Mouse (Mus musculus): ENCODE results near the gene Cdkl2. TPM values are rescaled to one million over a fixed set of nuclear protein-coding genes. Genes with fewer than 3 reads are reported as not detected.

The Cdkl2 gene
- polyA plus RNA-seq, 1 experiment from 2014 or later: 4.0 TPM

- ATAC-seq (ENCODE audit: low FRiP score, low TSS enrichment) (no peak), DNase-seq (ENCODE audit: low spot score) (no peak)
- TF ChIP-seq CTCF (IDR thresholded peaks at IDR 0.05; ENCODE audit: low read depth) (no peak), EP300 (optimal IDR thresholded peaks at IDR 0.05) (no peak)
- H3K9me3 ChIP-seq (ENCODE audit: control insufficient read depth, low read length): no peaks in the 10 kb centered on the region
- no peak overlapping the region for H3K4me2 ChIP-seq (replicated peaks; ENCODE audit: low read depth)
- no peaks in the 10 kb centered on the region for H3K36me3 ChIP-seq (ENCODE audit: control insufficient read depth, insufficient read depth, low read length)
- no peak overlapping the region for H3K9ac ChIP-seq (ENCODE audit: low read length)
- no peaks in the 10 kb centered on the region for H3K4me1 ChIP-seq (replicated peaks; ENCODE audit: control insufficient read depth, insufficient read depth)
- no peak overlapping the region for H3K27ac ChIP-seq (replicated peaks)
- WGBS: 55% methylated on average over 7 of the region's 7 CpGs
- H3K27me3 ChIP-seq (ENCODE audit: control insufficient read depth, insufficient read depth, low read length): no peaks in the 10 kb centered on the region
- H3K4me3 ChIP-seq (ENCODE audit: low read depth, low read length): no peak overlapping the region
Observed at GRCm38 (mm10) chr5:92011756-92012155, 31.9 kb downstream of the Cdkl2 start.

DNA sequence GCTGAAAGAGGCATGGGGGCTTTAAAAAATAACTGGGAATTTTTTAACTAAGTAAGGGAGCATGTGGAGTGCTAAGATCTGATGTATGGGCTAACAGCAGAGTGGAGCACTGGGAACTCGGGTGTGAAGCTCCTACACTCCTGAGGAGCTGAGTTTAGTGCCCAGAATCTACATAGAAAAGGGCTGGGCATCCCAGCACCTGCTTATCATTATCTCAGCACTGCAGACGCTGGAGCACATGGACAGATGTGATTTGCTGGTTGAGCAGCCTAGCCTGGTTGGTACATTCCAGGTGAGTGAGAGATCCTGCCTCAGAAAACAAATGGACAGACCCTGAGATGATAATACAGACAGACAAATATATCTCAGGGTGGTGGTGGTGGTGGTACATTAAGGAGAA, 33.9 kb downstream of the Cdkl2 start:
- WGBS: 36% methylated on average over 2 of the region's 2 CpGs

DNA sequence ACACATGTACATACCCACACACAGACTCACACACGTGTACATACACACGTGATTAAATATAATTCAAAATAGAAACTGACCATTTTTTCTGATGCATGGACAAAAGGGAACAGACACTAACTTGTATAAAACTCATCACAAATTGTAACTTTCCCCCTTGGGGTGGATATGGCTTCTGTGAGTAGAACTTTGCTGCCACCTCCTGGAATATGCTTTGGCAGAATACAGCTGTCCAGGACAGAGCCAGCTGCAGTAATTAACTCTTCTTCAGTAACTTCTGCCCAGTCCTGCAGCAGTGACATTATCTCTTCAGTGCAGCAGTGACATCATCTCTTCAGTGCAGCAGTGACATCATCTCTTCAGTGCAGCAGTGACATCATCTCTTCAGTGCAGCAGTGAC, 40.7 kb downstream of the Cdkl2 start:
- Histone ChIP-seq H3K9ac (ENCODE audit: low read length) (no peak overlapping the region), H3K9me3 (ENCODE audit: control insufficient read depth, low read length) (no peaks in the 10 kb centered on the region), H3K4me3 (ENCODE audit: low read depth, low read length) (no peak overlapping the region), H3K4me1 (replicated peaks; ENCODE audit: control insufficient read depth, insufficient read depth) (no peaks in the 10 kb centered on the region), H3K27ac (replicated peaks) (no peak overlapping the region), H3K36me3 (ENCODE audit: control insufficient read depth, insufficient read depth, low read length) (no peaks in the 10 kb centered on the region), H3K27me3 (ENCODE audit: control insufficient read depth, insufficient read depth, low read length) (no peaks in the 10 kb centered on the region), H3K4me2 (replicated peaks; ENCODE audit: low read depth) (no peak overlapping the region)
- 69% methylated on average over 2 of the region's 2 CpGs for WGBS
- DNase-seq (ENCODE audit: low spot score): no peak
- no peak for ATAC-seq (ENCODE audit: low FRiP score, low TSS enrichment)
- no peak for TF ChIP-seq EP300 (optimal IDR thresholded peaks at IDR 0.05)
- peak; percentile 84 for TF ChIP-seq CTCF (IDR thresholded peaks at IDR 0.05; ENCODE audit: low read depth)

More for the DNA sequence above, 33.9 kb downstream of the Cdkl2 start:
- Histone ChIP-seq H3K4me3 (ENCODE audit: low read depth, low read length) (no peak overlapping the region), H3K36me3 (ENCODE audit: control insufficient read depth, insufficient read depth, low read length) (no peaks in the 10 kb centered on the region), H3K27me3 (ENCODE audit: control insufficient read depth, insufficient read depth, low read length) (no peaks in the 10 kb centered on the region), H3K9me3 (ENCODE audit: control insufficient read depth, low read length) (no peaks in the 10 kb centered on the region), H3K4me1 (replicated peaks; ENCODE audit: control insufficient read depth, insufficient read depth) (no peaks in the 10 kb centered on the region), H3K4me2 (replicated peaks; ENCODE audit: low read depth) (no peak overlapping the region), H3K27ac (replicated peaks) (no peak overlapping the region), H3K9ac (ENCODE audit: low read length) (no peak overlapping the region)
- no peak for TF ChIP-seq EP300 (optimal IDR thresholded peaks at IDR 0.05)
- TF ChIP-seq CTCF (IDR thresholded peaks at IDR 0.05; ENCODE audit: low read depth): no peak
- DNase-seq (ENCODE audit: low spot score) (no peak), ATAC-seq (ENCODE audit: low FRiP score, low TSS enrichment) (no peak)

DNA sequence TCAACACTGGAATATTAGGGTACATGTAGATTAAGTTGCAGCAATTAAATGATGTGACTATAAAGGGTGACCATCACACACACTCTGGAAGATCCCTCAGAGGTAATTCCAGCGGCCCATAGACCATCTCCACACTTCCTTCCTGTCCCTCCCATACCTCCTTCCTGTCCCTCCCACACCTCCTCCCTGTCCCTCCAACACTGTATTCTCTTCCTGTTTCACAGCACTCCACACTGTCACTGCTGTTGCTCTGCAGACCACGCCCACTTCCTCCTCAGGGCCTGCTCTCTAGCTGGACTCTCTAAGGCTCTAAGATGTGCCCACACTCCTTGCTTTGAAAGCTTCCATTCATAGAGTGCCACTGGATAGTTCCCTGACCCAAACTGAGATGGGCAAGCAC, 42.9 kb downstream of the Cdkl2 start:
- Histone ChIP-seq H3K9ac (ENCODE audit: low read length) (no peak overlapping the region), H3K9me3 (ENCODE audit: control insufficient read depth, low read length) (no peaks in the 10 kb centered on the region), H3K4me1 (replicated peaks; ENCODE audit: control insufficient read depth, insufficient read depth) (no peaks in the 10 kb centered on the region), H3K27me3 (ENCODE audit: control insufficient read depth, insufficient read depth, low read length) (no peaks in the 10 kb centered on the region), H3K36me3 (ENCODE audit: control insufficient read depth, insufficient read depth, low read length) (no peaks in the 10 kb centered on the region), H3K27ac (replicated peaks) (no peak overlapping the region), H3K4me3 (ENCODE audit: low read depth, low read length) (no peak overlapping the region), H3K4me2 (replicated peaks; ENCODE audit: low read depth) (no peak overlapping the region)
- TF ChIP-seq CTCF (IDR thresholded peaks at IDR 0.05; ENCODE audit: low read depth) (no peak), EP300 (optimal IDR thresholded peaks at IDR 0.05) (no peak)
- 63% methylated on average over 2 of the region's 2 CpGs for WGBS
- no peak for ATAC-seq (ENCODE audit: low FRiP score, low TSS enrichment)
- DNase-seq (ENCODE audit: low spot score): no peak

GRCm38 (mm10) chr5:91994546-91994945, 49.1 kb downstream of the Cdkl2 start:
- no peaks in the 10 kb centered on the region for H3K4me1 ChIP-seq (replicated peaks; ENCODE audit: control insufficient read depth, insufficient read depth)
- WGBS: 61% methylated on average over 13 of the region's 13 CpGs
- ATAC-seq (ENCODE audit: low FRiP score, low TSS enrichment): no peak

DNA sequence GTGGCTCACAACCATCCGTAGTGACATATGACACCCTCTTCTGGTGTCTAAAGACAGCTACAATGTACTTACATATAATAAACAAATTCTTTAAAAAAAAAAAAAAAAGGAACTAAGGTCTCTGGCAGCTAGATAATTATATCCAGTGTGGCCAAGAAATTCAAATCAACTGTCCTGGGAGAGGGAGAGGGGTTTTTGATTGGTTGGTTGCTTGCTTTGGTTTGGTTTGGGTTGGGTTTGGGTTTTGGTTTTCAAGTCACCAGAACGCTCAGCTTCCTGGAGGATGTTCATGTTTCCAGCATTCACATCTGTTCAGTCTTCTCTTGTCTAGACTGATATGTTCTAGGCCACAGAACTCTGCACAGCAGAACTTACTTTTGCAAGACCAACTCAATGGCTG, 50.6 kb downstream of the Cdkl2 start:
- no peak overlapping the region for H3K9ac ChIP-seq (ENCODE audit: low read length)
- ATAC-seq (ENCODE audit: low FRiP score, low TSS enrichment) (no peak), DNase-seq (ENCODE audit: low spot score) (no peak)
- H3K27me3 ChIP-seq (ENCODE audit: control insufficient read depth, insufficient read depth, low read length): no peaks in the 10 kb centered on the region
- H3K27ac ChIP-seq (replicated peaks): no peak overlapping the region
- H3K9me3 ChIP-seq (ENCODE audit: control insufficient read depth, low read length): no peaks in the 10 kb centered on the region
- no peaks in the 10 kb centered on the region for H3K36me3 ChIP-seq (ENCODE audit: control insufficient read depth, insufficient read depth, low read length)
- no peaks in the 10 kb centered on the region for H3K4me1 ChIP-seq (replicated peaks; ENCODE audit: control insufficient read depth, insufficient read depth)
- TF ChIP-seq EP300 (optimal IDR thresholded peaks at IDR 0.05): no peak
- TF ChIP-seq CTCF (IDR thresholded peaks at IDR 0.05; ENCODE audit: low read depth): no peak
- 84% methylated on average over 2 of the region's 2 CpGs for WGBS
- H3K4me2 ChIP-seq (replicated peaks; ENCODE audit: low read depth): no peak overlapping the region
- H3K4me3 ChIP-seq (ENCODE audit: low read depth, low read length): no peak overlapping the region

More at GRCm38 (mm10) chr5:91994546-91994945, 49.1 kb downstream of the Cdkl2 start:
- no peak for DNase-seq (ENCODE audit: low spot score)
- Histone ChIP-seq H3K9ac (ENCODE audit: low read length) (no peak overlapping the region), H3K4me3 (ENCODE audit: low read depth, low read length) (no peak overlapping the region), H3K36me3 (ENCODE audit: control insufficient read depth, insufficient read depth, low read length) (no peaks in the 10 kb centered on the region), H3K27me3 (ENCODE audit: control insufficient read depth, insufficient read depth, low read length) (no peaks in the 10 kb centered on the region), H3K4me2 (replicated peaks; ENCODE audit: low read depth) (no peak overlapping the region), H3K9me3 (ENCODE audit: control insufficient read depth, low read length) (no peaks in the 10 kb centered on the region), H3K27ac (replicated peaks) (no peak overlapping the region)
- TF ChIP-seq CTCF (IDR thresholded peaks at IDR 0.05; ENCODE audit: low read depth) (no peak), EP300 (optimal IDR thresholded peaks at IDR 0.05) (no peak)
